Mouse (Mus musculus) CD4-positive, CD25-positive, alpha-beta regulatory T cell, adult 2 months (primary cell): ENCODE measurements at regions not wholly inside any gene's neighbourhood (a gene's known extent, or its start where the extent isn't known, plus 50 kb on each side); places are given as distances from the start of the nearest gene placed in this dataset.
"Not testable (repeated sequence)": the region's sequence is repeated elsewhere in the genome, so short reads cannot be mapped to it uniquely, and the experiment has no call there.

Experiments
- DNase-seq: peaks from one replicate; pipeline ENCODE4 v3.0.0-alpha.2; 2012; ENCODE audit warnings: low read depth, low spot score

DNA sequence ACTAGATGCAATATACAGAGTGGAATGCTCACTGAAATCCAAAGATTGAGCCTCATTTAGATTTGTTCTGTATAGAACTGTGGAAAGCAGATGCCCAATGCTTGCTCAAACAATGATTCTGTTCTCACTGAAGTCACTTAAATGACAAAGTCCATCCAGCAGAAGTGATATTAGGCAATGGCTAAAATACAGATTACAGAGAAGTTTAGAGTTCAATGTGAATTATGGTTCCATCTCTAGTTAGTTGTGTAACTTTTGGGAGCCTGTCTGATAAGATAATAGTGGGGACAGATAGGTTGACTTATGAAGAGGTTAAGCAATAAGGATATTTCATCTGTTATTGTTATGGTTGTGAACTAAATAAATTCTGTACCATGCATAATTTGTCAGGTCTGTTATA is 165.5 kb downstream of the Slco6d1 start:
- no peak for DNase-seq

DNA sequence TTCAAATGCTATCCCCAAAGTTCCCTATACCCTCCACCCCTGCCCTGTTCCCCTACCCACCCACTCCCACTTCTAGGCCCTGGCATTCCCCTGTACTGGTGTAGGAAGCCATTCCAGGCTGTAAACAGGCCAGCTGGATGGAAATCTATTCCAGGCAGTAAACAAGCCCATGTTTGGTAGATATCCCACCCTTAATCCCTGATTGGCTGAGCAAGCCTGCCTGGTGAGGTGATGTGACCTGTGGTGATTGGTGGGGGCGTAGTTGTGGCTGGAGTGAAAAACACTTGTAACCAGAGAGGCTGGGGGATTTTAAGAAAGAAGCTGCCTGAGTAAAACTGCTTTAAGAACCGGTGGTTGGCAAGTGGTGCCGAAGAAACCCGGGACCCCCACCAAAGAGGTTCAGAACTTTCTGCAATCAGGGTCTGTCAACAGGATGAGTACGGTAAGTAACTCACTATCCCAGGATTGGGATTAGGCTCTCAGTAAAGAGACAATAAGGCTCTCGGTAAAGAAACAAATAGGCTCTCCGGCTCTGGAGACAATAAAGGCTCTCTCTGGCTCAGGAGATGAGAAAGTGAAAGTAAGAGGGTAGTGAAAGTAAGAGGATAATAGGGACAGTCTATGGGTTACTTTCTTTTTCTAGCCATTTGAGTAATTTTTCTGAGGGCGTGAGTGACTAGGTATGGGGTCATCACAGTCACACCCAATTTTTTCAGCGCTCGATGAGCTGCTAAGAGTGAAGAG is 168.5 kb downstream of the Slco6d1 start:
- peak; percentile 1 for DNase-seq

- not testable (repeated sequence) for DNase-seq
These were observed 170.1 kb downstream of the Slco6d1 start for GRCm38 (mm10) chr1:98591001-98591400.
